Mouse (Mus musculus): Measurements from ENCODE around the gene Rbfox2.
A peak's percentile ranks its signal among the peaks of the same experiment; 100 is the strongest.
"Not testable (repeated sequence)": the region's sequence is repeated elsewhere in the genome, so short reads cannot be mapped to it uniquely, and the experiment has no call there.

Gene Rbfox2

GRCm38 (mm10) chr15:77072556-77073163 is 234.1 kb downstream of the Rbfox2 start:
- Histone ChIP-seq H3K27me3 (ENCODE audit: insufficient read depth, low read length) (no peaks in the 10 kb centered on the region), H3K9me3 (ENCODE audit: low read length) (no peaks in the 10 kb centered on the region), H3K36me3 (ENCODE audit: insufficient read depth, low read length) (peaks cover 54% of the 10 kb centered on the region), H3K4me3 (replicated peaks; ENCODE audit: low read length) (no peak overlapping the region), H3K4me1 (replicated peaks; ENCODE audit: low read depth, low read length) (peaks cover 67% of the 10 kb centered on the region)
- TF ChIP-seq CTCF (conservative IDR thresholded peaks at IDR 0.05; ENCODE audit: low read length) (no peak), POU5F1 (IDR thresholded peaks at IDR 0.05; ENCODE audit: borderline replicate concordance, low read length) (no peak), NANOG (IDR thresholded peaks at IDR 0.05; ENCODE audit: borderline replicate concordance, low read length) (no peak)

- Histone ChIP-seq H3K4me1 (replicated peaks; ENCODE audit: low read depth, low read length) (peaks cover 65% of the 10 kb centered on the region), H3K27me3 (ENCODE audit: insufficient read depth, low read length) (no peaks in the 10 kb centered on the region), H3K9me3 (ENCODE audit: low read length) (no peaks in the 10 kb centered on the region), H3K36me3 (ENCODE audit: insufficient read depth, low read length) (peaks cover 42% of the 10 kb centered on the region), H3K4me3 (replicated peaks; ENCODE audit: low read length) (peak overlapping the region; percentile 63)
- peak; percentile 38; the same call in 1 of the 2 replicates for TF ChIP-seq CTCF (conservative IDR thresholded peaks at IDR 0.05; ENCODE audit: low read length)
- TF ChIP-seq NANOG (IDR thresholded peaks at IDR 0.05; ENCODE audit: borderline replicate concordance, low read length), result no peak
Measured at GRCm38 (mm10) chr15:77071501-77071900, 235.3 kb downstream of the Rbfox2 start.

- peaks cover 63% of the 10 kb centered on the region for H3K4me1 ChIP-seq (replicated peaks; ENCODE audit: low read depth, low read length)
- no peaks in the 10 kb centered on the region for H3K27me3 ChIP-seq (ENCODE audit: insufficient read depth, low read length)
- H3K36me3 ChIP-seq (ENCODE audit: insufficient read depth, low read length), result peaks cover 35% of the 10 kb centered on the region
- TF ChIP-seq NANOG (IDR thresholded peaks at IDR 0.05; ENCODE audit: borderline replicate concordance, low read length) (no peak), POU5F1 (IDR thresholded peaks at IDR 0.05; ENCODE audit: borderline replicate concordance, low read length) (no peak), CTCF (conservative IDR thresholded peaks at IDR 0.05; ENCODE audit: low read length) (no peak)
- peak overlapping the region; percentile 63 for H3K4me3 ChIP-seq (replicated peaks; ENCODE audit: low read length)
- H3K9me3 ChIP-seq (ENCODE audit: low read length), result no peaks in the 10 kb centered on the region
Measured at GRCm38 (mm10) chr15:77070745-77071268, 236.0 kb downstream of the Rbfox2 start.

- H3K27me3 ChIP-seq (ENCODE audit: insufficient read depth, low read length), result no peaks in the 10 kb centered on the region
- H3K4me3 ChIP-seq (replicated peaks; ENCODE audit: low read length), result no peak overlapping the region
- H3K9me3 ChIP-seq (ENCODE audit: low read length), result no peaks in the 10 kb centered on the region
- peaks cover 19% of the 10 kb centered on the region for H3K36me3 ChIP-seq (ENCODE audit: insufficient read depth, low read length)
- TF ChIP-seq NANOG (IDR thresholded peaks at IDR 0.05; ENCODE audit: borderline replicate concordance, low read length) (no peak), POU5F1 (IDR thresholded peaks at IDR 0.05; ENCODE audit: borderline replicate concordance, low read length) (no peak), CTCF (conservative IDR thresholded peaks at IDR 0.05; ENCODE audit: low read length) (no peak)
- peaks cover 60% of the 10 kb centered on the region for H3K4me1 ChIP-seq (replicated peaks; ENCODE audit: low read depth, low read length)
Measured at GRCm38 (mm10) chr15:77069019-77069418, 237.8 kb downstream of the Rbfox2 start.

DNA sequence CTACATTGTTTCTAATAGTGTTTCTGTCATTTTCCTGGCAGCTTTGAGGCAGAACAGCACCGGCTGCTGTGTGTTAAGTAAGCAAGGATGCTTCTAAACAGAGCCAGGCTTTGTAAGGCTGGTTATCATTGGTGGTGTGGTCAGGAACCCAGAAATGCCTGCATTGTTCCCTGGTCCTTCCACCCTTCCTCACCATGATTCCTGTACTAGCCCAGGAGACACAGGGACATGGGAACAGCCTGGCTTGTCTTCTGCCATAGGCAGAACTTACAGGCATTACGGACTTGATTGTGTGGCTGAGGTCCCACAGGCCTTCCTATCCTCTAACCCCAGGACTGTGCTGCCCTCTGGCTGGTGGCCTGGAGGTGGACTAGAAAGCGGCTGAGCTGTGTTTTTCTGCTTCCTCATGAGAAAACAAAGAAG is 238.4 kb downstream of the Rbfox2 start:
- no peak for TF ChIP-seq POU5F1 (IDR thresholded peaks at IDR 0.05; ENCODE audit: borderline replicate concordance, low read length)
- no peak for TF ChIP-seq NANOG (IDR thresholded peaks at IDR 0.05; ENCODE audit: borderline replicate concordance, low read length)
- no peak for TF ChIP-seq CTCF (conservative IDR thresholded peaks at IDR 0.05; ENCODE audit: low read length)
- Histone ChIP-seq H3K4me1 (replicated peaks; ENCODE audit: low read depth, low read length) (peaks cover 57% of the 10 kb centered on the region), H3K4me3 (replicated peaks; ENCODE audit: low read length) (no peak overlapping the region), H3K27me3 (ENCODE audit: insufficient read depth, low read length) (no peaks in the 10 kb centered on the region), H3K9me3 (ENCODE audit: low read length) (no peaks in the 10 kb centered on the region), H3K36me3 (ENCODE audit: insufficient read depth, low read length) (peaks cover 14% of the 10 kb centered on the region)

DNA sequence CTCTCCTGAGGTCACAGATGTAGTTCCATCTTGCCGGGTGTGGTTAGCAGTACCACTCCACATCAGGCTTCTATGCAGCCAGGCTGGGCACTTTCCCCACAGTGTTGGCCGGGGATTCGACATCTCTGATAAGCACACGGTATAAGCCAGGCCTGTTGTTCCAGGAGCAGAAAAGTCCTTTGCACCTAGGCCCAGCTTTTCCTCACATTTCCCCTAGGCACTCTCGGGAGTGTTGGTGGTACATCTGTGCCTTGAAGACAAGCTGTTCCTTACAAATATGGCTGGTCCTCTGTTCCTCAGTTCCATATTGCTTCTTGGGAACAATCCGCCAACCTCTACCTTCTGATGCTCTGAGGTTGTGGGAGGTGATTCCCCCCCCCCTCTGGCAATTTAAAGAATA is 240.6 kb downstream of the Rbfox2 start:
- 0 out of 2 replicates have a peak, but pooled peaks cover 5% of the 10 kb centered on the region for H3K36me3 ChIP-seq (ENCODE audit: insufficient read depth, low read length)
- TF ChIP-seq NANOG (IDR thresholded peaks at IDR 0.05; ENCODE audit: borderline replicate concordance, low read length) (no peak), CTCF (conservative IDR thresholded peaks at IDR 0.05; ENCODE audit: low read length) (no peak), POU5F1 (IDR thresholded peaks at IDR 0.05; ENCODE audit: borderline replicate concordance, low read length) (no peak)
- H3K4me1 ChIP-seq (replicated peaks; ENCODE audit: low read depth, low read length), result peaks cover 49% of the 10 kb centered on the region
- no peak overlapping the region for H3K4me3 ChIP-seq (replicated peaks; ENCODE audit: low read length)
- H3K9me3 ChIP-seq (ENCODE audit: low read length), result no peaks in the 10 kb centered on the region
- H3K27me3 ChIP-seq (ENCODE audit: insufficient read depth, low read length), result no peaks in the 10 kb centered on the region

DNA sequence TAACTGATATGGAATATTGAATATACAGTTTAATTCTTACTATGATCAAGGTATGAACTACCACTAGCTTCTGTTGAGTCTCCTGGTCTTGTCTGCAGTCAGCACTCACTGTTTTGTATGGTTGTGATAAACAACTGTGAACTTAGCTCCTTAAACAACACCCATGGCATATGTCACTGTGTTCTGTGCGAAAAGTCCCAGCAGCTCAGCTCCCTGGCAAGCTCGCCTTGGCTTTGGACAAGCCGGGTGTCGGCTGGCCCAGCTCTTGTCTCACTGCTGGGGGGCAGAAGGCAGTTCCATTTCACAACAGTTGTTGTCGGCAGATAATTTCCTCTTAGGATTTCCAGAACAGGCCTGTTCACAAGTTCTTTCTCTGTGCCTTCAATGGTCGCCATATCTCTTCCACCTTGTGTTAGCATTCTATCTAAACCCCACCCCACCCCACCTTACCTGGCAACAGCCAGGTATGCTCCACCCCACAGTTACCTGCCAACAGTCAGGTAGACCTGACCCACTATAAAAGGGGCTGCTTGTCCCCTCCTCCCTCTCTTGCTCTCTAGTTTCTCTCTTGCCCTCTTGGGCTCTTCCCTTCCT is 241.4 kb downstream of the Rbfox2 start:
- Histone ChIP-seq H3K27me3 (ENCODE audit: insufficient read depth, low read length) (no peaks in the 10 kb centered on the region), H3K9me3 (ENCODE audit: low read length) (no peaks in the 10 kb centered on the region), H3K36me3 (ENCODE audit: insufficient read depth, low read length) (0 out of 2 replicates have a peak, but pooled peaks cover 5% of the 10 kb centered on the region), H3K4me1 (replicated peaks; ENCODE audit: low read depth, low read length) (peaks cover 47% of the 10 kb centered on the region), H3K4me3 (replicated peaks; ENCODE audit: low read length) (no peak overlapping the region)
- no peak for TF ChIP-seq POU5F1 (IDR thresholded peaks at IDR 0.05; ENCODE audit: borderline replicate concordance, low read length)
- TF ChIP-seq NANOG (IDR thresholded peaks at IDR 0.05; ENCODE audit: borderline replicate concordance, low read length), result no peak
- TF ChIP-seq CTCF (conservative IDR thresholded peaks at IDR 0.05; ENCODE audit: low read length), result no peak

GRCm38 (mm10) chr15:77062746-77063145 is 244.1 kb downstream of the Rbfox2 start:
- TF ChIP-seq CTCF (conservative IDR thresholded peaks at IDR 0.05; ENCODE audit: low read length), result no peak
- TF ChIP-seq NANOG (IDR thresholded peaks at IDR 0.05; ENCODE audit: borderline replicate concordance, low read length), result no peak
- no peak for TF ChIP-seq POU5F1 (IDR thresholded peaks at IDR 0.05; ENCODE audit: borderline replicate concordance, low read length)
- H3K4me3 ChIP-seq (replicated peaks; ENCODE audit: low read length), result no peak overlapping the region
- no peaks in the 10 kb centered on the region for H3K27me3 ChIP-seq (ENCODE audit: insufficient read depth, low read length)
- peaks cover 20% of the 10 kb centered on the region for H3K9me3 ChIP-seq (ENCODE audit: low read length)
- no peaks in the 10 kb centered on the region for H3K36me3 ChIP-seq (ENCODE audit: insufficient read depth, low read length)
- peaks cover 54% of the 10 kb centered on the region for H3K4me1 ChIP-seq (replicated peaks; ENCODE audit: low read depth, low read length)

DNA sequence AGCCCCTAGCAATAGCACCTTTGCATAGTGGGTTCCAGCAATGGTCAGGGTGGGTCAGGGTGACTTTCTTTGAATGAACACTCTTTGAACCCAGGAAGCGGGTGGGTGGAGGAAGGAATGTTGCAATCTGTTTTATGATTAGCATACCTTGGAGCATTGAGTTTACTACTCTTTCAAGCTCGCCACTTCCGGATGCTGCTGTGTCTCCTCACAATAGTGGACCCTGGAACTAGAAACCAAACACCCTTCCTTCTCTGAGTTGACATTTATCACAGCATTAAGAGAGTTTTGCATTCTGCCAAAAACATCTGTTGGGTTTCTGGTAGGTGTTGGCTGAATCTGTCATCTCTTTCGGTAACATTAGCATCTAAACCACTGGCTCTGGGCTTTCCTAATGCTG is 247.4 kb downstream of the Rbfox2 start:
- H3K4me3 ChIP-seq (replicated peaks; ENCODE audit: low read length); H3K27me3 ChIP-seq (ENCODE audit: insufficient read depth, low read length); H3K36me3 ChIP-seq (ENCODE audit: insufficient read depth, low read length): not testable (repeated sequence)
- H3K9me3 ChIP-seq (ENCODE audit: low read length), result peaks cover 20% of the 10 kb centered on the region
- H3K4me1 ChIP-seq (replicated peaks; ENCODE audit: low read depth, low read length), result peaks cover 66% of the 10 kb centered on the region

Data from E14TG2a.4 (cell line).